Mouse (Mus musculus) large intestine, adult 2 months (tissue): ENCODE measurements around the gene Bmp2k. TPM values are rescaled to one million over a fixed set of nuclear protein-coding genes. Genes with fewer than 3 reads are reported as not detected.

Experiments
- DNase-seq: peaks from one replicate; pipeline ENCODE4 v3.0.0-alpha.2; 2012; ENCODE audit warnings: low read depth, low spot score
- WGBS: fragments of 180-500 bp; shearing (Covaris S2); methylation state at CpG from one replicate; pipeline ENCODE4 v1.1.7; 2018; 5-methylcytosine and 5-hydroxymethylcytosine counted together
- polyA plus RNA-seq: library from polyadenylated mRNA; depleted of rRNA; stranded (reverse); fragments of >200 nt; gene quantifications from 2 replicates; pipeline ENCODE4 v1.2.3, GENCODE M21; 2012; rRNA removed

The Bmp2k gene
- polyA plus RNA-seq, 1 experiment, result 6.1 TPM

DNA sequence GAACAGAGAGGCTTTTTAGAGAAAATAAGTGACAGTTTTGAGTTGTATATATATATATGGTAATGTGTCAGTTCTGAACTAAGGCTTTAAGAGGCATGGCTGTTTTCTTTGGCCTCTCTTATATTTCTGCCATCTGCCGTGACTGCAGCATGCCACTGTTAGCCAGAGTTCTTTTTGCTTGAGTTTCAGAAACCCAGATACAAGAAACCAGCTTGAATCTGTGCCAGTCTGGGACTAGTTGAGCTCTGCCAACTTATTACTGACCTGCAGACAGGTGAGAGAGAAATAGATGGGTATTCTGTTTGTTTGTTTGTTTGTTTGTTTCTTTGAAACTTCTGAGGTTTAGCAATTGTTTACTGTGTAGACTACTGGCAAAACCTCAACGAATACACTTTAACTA lies 137.8 kb downstream of the Bmp2k start:
- no peak for DNase-seq
- WGBS, result 72% methylated on average over 2 of the region's 2 CpGs

Other genes with a start within 250 kb of the Bmp2k start
- gene Anxa3, start 204.3 kb upstream of the Bmp2k start, polyA plus RNA-seq, result 6.5 and 7.3 TPM in 2 replicates
- gene Paqr3, start 113.9 kb downstream of the Bmp2k start, polyA plus RNA-seq, result 1.1 TPM in 2 replicates